In the genomic region with DNA sequence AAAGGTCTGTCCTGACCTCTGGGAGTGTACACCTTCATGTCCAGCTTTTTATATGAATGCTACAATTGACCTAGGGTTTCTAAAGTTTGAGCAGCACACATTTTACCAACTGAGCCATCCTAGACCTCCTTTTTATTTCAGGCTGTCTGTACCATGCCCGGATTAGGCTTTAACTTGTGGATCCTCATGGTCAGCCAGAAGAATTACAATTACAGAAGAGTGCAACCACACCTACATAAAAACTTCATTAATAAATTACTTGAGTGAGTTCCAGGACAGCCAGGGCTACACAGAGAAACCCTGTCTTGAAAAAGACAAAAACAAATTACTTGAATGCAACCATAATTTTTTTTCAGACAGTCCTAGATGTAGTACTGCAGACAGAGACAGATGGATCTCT, we compare ENCODE assay signal across 25 mouse cellular contexts. TPM values are rescaled to one million over a fixed set of nuclear protein-coding genes. Genes with fewer than 3 reads are reported as not detected.
"Had no signal": no experiment of that assay in that cellular context is flagged by ENCODE, and none has a peak within 500 bp of the region (broad histone marks: within the 10 kb centered on the region; RNA-seq: fewer than 3 reads in every experiment).

No protein-coding gene starts in this region.

- H3K27ac ChIP-seq: gastrocnemius, adult 2 months; heart, embryonic 10.5 days; hindbrain, embryonic 10.5 days; hindbrain, embryonic 12.5 days; hindbrain, embryonic 14.5 days; intestine, embryonic 15.5 days; kidney, postnatal 0 days; layer of hippocampus, adult 2 months; left cerebral cortex, adult 2 months; limb, embryonic 10.5 days; limb, embryonic 12.5 days; liver, embryonic 13.5 days; liver, embryonic 15.5 days had no signal

- H3K36me3 ChIP-seq: heart, embryonic 10.5 days; heart, embryonic 12.5 days; hindbrain, embryonic 10.5 days; hindbrain, embryonic 12.5 days; intestine, embryonic 15.5 days; limb, embryonic 10.5 days; limb, embryonic 12.5 days; liver, embryonic 13.5 days; liver, embryonic 15.5 days had no signal

- H3K9ac ChIP-seq: heart, embryonic 12.5 days; hindbrain, embryonic 12.5 days; hindbrain, embryonic 14.5 days; intestine, embryonic 15.5 days; limb, embryonic 12.5 days; liver, embryonic 13.5 days; liver, embryonic 15.5 days; liver, postnatal 0 days had no signal

- H3K27me3 ChIP-seq: heart, embryonic 12.5 days; hindbrain, embryonic 12.5 days; intestine, embryonic 15.5 days; limb, embryonic 12.5 days; liver, embryonic 13.5 days; liver, embryonic 15.5 days had no signal

- DNase-seq: gastrocnemius, adult 2 months; gastrocnemius, postnatal 10 days; gastrocnemius, postnatal 25 days; heart, adult 18-20 months; heart, postnatal 10 days; heart, postnatal 4 days; liver; liver, embryonic 13.5 days; liver, postnatal 0 days had no signal

- H3K9me3 ChIP-seq: heart, embryonic 10.5 days; hindbrain, embryonic 12.5 days; intestine, embryonic 15.5 days; limb, embryonic 10.5 days; limb, embryonic 12.5 days; liver, embryonic 13.5 days; liver, embryonic 15.5 days had no signal

- ATAC-seq: hindbrain, embryonic 16.5 days; inflammation-experienced regulatory T-cells, adult 6 months; intestine, embryonic 15.5 days; intestine, postnatal 0 days; liver, postnatal 0 days had no signal

- H3K4me1 ChIP-seq: heart, embryonic 10.5 days; heart, embryonic 12.5 days; hindbrain, embryonic 10.5 days; hindbrain, embryonic 12.5 days; intestine, embryonic 15.5 days; limb, embryonic 10.5 days; limb, embryonic 12.5 days; liver, embryonic 13.5 days; liver, embryonic 15.5 days had no signal

- H3K4me3 ChIP-seq: gastrocnemius, adult 2 months; heart, embryonic 10.5 days; heart, embryonic 12.5 days; hindbrain, embryonic 10.5 days; hindbrain, embryonic 12.5 days; intestine, embryonic 15.5 days; layer of hippocampus, adult 2 months; left cerebral cortex, adult 2 months; limb, embryonic 10.5 days; limb, embryonic 12.5 days; liver, embryonic 13.5 days; liver, embryonic 15.5 days had no signal

- H3K4me2 ChIP-seq: heart, embryonic 12.5 days; hindbrain, embryonic 12.5 days; hindbrain, embryonic 14.5 days; intestine, embryonic 15.5 days; limb, embryonic 12.5 days; liver, embryonic 11.5 days; liver, embryonic 13.5 days; liver, embryonic 15.5 days had no signal

RNA-seq across cellular contexts. Expression of a gene that starts 11.8 kb away (rescaled TPM):
- polyA plus RNA-seq: inflammation-experienced regulatory T-cells, adult 6 months had no signal

RNA-seq across cellular contexts. Expression of a gene that starts 18.8 kb away (rescaled TPM):
- polyA plus RNA-seq: intestine, postnatal 0 days had no signal
